Mouse (Mus musculus): ENCODE measurements around the gene Lrrn3. TPM values are rescaled to one million over a fixed set of nuclear protein-coding genes. Genes with fewer than 3 reads are reported as not detected.

Lrrn3 gene
- polyA plus RNA-seq, 1 experiment, result not detected

DNA sequence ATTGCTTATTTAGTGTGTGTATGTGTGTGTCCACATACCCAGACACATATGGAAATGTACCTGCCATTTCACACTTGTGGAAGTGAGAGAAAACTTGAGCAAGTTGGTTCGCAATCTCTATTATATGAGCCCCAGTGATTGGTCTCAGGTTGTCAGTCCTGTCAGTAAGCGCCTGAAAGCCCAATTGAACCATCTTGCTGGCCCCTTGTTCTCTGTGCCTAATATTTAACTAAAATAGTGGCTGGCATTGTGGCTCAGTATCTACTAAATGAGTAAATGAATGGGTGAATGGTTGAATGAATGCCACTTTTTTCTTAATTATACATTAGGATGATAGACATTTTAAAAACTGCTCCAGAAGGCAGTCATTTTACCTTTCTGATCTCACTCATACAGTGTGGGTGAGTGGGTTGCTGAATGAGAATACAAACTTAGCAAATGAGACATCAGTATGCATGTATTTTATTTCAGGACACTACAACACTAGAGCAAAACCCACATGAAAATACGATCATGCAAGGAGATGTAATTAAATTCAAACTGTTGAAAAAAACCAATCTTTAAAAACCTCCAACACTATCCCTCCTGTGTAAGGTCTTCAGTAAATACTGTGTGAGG is 17.7 kb downstream of the Lrrn3 start:
- Histone ChIP-seq H3K27me3 (ENCODE audit: control insufficient read depth, insufficient read depth, low read length, poor library complexity, severe bottlenecking) (no peaks in the 10 kb centered on the region), H3K27ac (ENCODE audit: insufficient read depth, low read length) (no peak overlapping the region), H3K9ac (ENCODE audit: low read depth, poor library complexity, severe bottlenecking) (no peak overlapping the region), H3K4me3 (ENCODE audit: low read depth, low read length) (no peak overlapping the region), H3K4me1 (ENCODE audit: control insufficient read depth, insufficient read depth, low read length) (no peaks in the 10 kb centered on the region), H3K9me3 (replicated peaks; ENCODE audit: control insufficient read depth, insufficient read depth, low read length, poor library complexity, severe bottlenecking) (no peaks in the 10 kb centered on the region), H3K36me3 (ENCODE audit: control insufficient read depth, insufficient read depth, low read length, poor library complexity, severe bottlenecking) (no peaks in the 10 kb centered on the region)
- TF ChIP-seq CTCF (IDR thresholded peaks at IDR 0.05; ENCODE audit: low read depth, low read length) (no peak), POLR2A (IDR thresholded peaks at IDR 0.05; ENCODE audit: insufficient read depth, low read length) (no peak), EP300 (IDR thresholded peaks at IDR 0.05; ENCODE audit: insufficient read depth, low read depth, low read length) (no peak)

DNA sequence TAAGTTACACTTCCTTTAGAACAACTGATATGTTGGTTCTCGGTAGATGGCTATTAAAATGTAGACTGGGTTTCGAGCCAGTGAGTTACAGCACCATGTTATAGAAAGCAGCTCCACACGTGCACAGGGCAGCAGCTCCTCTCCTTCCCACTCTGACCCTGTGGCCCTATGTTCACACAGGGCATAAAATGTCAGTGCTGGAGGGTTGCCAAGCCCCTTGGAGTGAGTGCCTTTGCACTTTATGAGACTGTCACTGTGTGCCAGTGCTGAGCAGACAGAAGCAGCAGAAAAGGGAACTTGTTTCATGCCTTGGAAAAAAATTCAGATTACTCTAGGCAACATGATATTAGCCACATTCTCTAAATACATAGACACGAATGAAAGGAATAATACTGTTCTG is 47.8 kb downstream of the Lrrn3 start:
- Histone ChIP-seq H3K27me3 (ENCODE audit: control insufficient read depth, insufficient read depth, low read length, poor library complexity, severe bottlenecking) (no peaks in the 10 kb centered on the region), H3K36me3 (ENCODE audit: control insufficient read depth, insufficient read depth, low read length, poor library complexity, severe bottlenecking) (no peaks in the 10 kb centered on the region), H3K9ac (ENCODE audit: low read depth, poor library complexity, severe bottlenecking) (no peak overlapping the region), H3K4me1 (ENCODE audit: control insufficient read depth, insufficient read depth, low read length) (no peaks in the 10 kb centered on the region), H3K27ac (ENCODE audit: insufficient read depth, low read length) (no peak overlapping the region), H3K4me3 (ENCODE audit: low read depth, low read length) (no peak overlapping the region), H3K9me3 (replicated peaks; ENCODE audit: control insufficient read depth, insufficient read depth, low read length, poor library complexity, severe bottlenecking) (no peaks in the 10 kb centered on the region)
- no peak for TF ChIP-seq CTCF (IDR thresholded peaks at IDR 0.05; ENCODE audit: low read depth, low read length)
- TF ChIP-seq EP300 (IDR thresholded peaks at IDR 0.05; ENCODE audit: insufficient read depth, low read depth, low read length), result no peak
- no peak for TF ChIP-seq POLR2A (IDR thresholded peaks at IDR 0.05; ENCODE audit: insufficient read depth, low read length)

DNA sequence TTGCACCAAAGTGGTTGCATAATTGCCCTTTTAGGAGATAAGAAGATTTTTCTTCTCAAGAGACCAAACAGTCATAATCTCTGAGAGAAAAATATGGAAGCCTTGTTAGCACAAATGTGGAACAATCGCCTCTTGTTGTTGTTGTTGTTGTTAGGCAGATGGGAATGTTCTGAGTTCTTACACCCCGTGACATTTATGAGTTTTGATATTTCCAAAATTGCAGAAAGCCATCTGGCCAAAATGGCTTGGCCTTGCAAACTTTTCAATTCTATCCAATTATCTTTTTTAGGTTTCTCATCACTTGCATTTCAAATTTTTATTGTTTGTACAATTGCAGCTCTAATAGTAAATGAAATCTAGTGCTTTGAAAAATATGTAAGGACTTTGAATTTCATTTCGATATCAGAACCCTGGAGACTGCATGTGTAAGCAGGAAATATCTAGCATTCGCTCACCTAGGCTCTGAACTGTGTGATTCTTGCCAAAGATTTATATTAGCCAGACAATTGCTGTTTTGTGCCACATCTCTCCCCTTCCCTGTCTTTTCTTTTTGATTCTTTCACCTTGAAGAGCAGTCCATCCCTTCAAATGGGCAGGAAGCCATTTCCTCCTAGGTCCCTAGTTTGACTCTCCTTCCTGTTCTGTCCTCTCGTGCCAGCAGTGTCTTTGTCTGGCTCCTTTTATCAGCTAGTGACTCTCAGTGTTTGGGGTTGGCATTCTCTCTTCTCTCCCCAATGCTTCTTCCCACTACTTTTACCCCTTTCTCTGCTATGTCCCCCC is 49.8 kb downstream of the Lrrn3 start:
- H3K27ac ChIP-seq (ENCODE audit: insufficient read depth, low read length), result no peak overlapping the region
- no peaks in the 10 kb centered on the region for H3K4me1 ChIP-seq (ENCODE audit: control insufficient read depth, insufficient read depth, low read length)
- H3K4me3 ChIP-seq (ENCODE audit: low read depth, low read length), result no peak overlapping the region
- no peaks in the 10 kb centered on the region for H3K27me3 ChIP-seq (ENCODE audit: control insufficient read depth, insufficient read depth, low read length, poor library complexity, severe bottlenecking)
- no peaks in the 10 kb centered on the region for H3K36me3 ChIP-seq (ENCODE audit: control insufficient read depth, insufficient read depth, low read length, poor library complexity, severe bottlenecking)
- H3K9me3 ChIP-seq (replicated peaks; ENCODE audit: control insufficient read depth, insufficient read depth, low read length, poor library complexity, severe bottlenecking), result no peaks in the 10 kb centered on the region
- TF ChIP-seq CTCF (IDR thresholded peaks at IDR 0.05; ENCODE audit: low read depth, low read length) (no peak), EP300 (IDR thresholded peaks at IDR 0.05; ENCODE audit: insufficient read depth, low read depth, low read length) (no peak), POLR2A (IDR thresholded peaks at IDR 0.05; ENCODE audit: insufficient read depth, low read length) (no peak)
- no peak overlapping the region for H3K9ac ChIP-seq (ENCODE audit: low read depth, poor library complexity, severe bottlenecking)

DNA sequence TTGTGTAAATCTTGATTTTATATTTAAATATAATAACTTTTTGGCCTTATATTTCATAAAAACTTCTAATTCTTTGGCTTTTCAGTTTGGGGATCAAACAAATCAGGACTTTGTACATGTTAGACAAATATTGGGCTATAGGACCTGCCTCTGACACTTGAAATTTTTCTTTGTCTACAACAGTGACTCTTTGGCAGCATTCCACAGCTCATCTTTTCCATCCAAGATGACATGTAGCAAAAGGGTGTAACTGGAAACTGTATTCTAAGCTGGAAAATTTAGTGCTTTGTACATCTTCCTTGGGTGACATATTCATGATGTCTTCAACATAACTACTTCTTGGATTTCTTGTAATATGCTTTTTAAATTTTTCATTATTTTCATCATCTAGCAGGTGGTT is 57.4 kb downstream of the Lrrn3 start:
- no peaks in the 10 kb centered on the region for H3K4me1 ChIP-seq (ENCODE audit: control insufficient read depth, insufficient read depth, low read length)
- no peak overlapping the region for H3K9ac ChIP-seq (ENCODE audit: low read depth, poor library complexity, severe bottlenecking)
- no peaks in the 10 kb centered on the region for H3K36me3 ChIP-seq (ENCODE audit: control insufficient read depth, insufficient read depth, low read length, poor library complexity, severe bottlenecking)
- no peaks in the 10 kb centered on the region for H3K27me3 ChIP-seq (ENCODE audit: control insufficient read depth, insufficient read depth, low read length, poor library complexity, severe bottlenecking)
- H3K4me3 ChIP-seq (ENCODE audit: low read depth, low read length), result no peak overlapping the region
- TF ChIP-seq CTCF (IDR thresholded peaks at IDR 0.05; ENCODE audit: low read depth, low read length) (no peak), EP300 (IDR thresholded peaks at IDR 0.05; ENCODE audit: insufficient read depth, low read depth, low read length) (no peak), POLR2A (IDR thresholded peaks at IDR 0.05; ENCODE audit: insufficient read depth, low read length) (no peak)
- H3K27ac ChIP-seq (ENCODE audit: insufficient read depth, low read length), result no peak overlapping the region
- no peaks in the 10 kb centered on the region for H3K9me3 ChIP-seq (replicated peaks; ENCODE audit: control insufficient read depth, insufficient read depth, low read length, poor library complexity, severe bottlenecking)

DNA sequence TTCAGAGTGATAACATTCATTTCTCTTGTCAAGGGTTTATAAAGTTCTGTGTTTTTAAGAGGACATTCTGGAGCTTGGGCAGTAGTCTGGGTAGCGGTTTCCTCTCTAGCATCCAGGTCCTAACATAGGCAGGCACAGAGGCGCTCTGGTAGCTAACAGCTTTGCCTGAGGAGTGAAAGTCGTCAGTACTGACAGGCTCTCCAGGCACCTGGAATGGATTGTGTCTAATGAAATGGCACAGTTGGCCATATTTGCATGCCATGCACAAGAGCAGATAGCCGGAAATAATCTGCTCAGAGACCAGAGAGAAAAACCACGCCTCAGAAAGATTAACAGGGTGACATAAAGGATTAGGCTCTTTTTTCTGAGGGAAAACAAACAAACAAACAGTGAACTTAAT is 58.8 kb downstream of the Lrrn3 start:
- H3K9me3 ChIP-seq (replicated peaks; ENCODE audit: control insufficient read depth, insufficient read depth, low read length, poor library complexity, severe bottlenecking), result no peaks in the 10 kb centered on the region
- no peak overlapping the region for H3K9ac ChIP-seq (ENCODE audit: low read depth, poor library complexity, severe bottlenecking)
- no peaks in the 10 kb centered on the region for H3K27me3 ChIP-seq (ENCODE audit: control insufficient read depth, insufficient read depth, low read length, poor library complexity, severe bottlenecking)
- H3K36me3 ChIP-seq (ENCODE audit: control insufficient read depth, insufficient read depth, low read length, poor library complexity, severe bottlenecking), result no peaks in the 10 kb centered on the region
- no peaks in the 10 kb centered on the region for H3K4me1 ChIP-seq (ENCODE audit: control insufficient read depth, insufficient read depth, low read length)
- H3K4me3 ChIP-seq (ENCODE audit: low read depth, low read length), result no peak overlapping the region
- no peak overlapping the region for H3K27ac ChIP-seq (ENCODE audit: insufficient read depth, low read length)
- TF ChIP-seq CTCF (IDR thresholded peaks at IDR 0.05; ENCODE audit: low read depth, low read length) (no peak), POLR2A (IDR thresholded peaks at IDR 0.05; ENCODE audit: insufficient read depth, low read length) (no peak), EP300 (IDR thresholded peaks at IDR 0.05; ENCODE audit: insufficient read depth, low read depth, low read length) (no peak)

DNA sequence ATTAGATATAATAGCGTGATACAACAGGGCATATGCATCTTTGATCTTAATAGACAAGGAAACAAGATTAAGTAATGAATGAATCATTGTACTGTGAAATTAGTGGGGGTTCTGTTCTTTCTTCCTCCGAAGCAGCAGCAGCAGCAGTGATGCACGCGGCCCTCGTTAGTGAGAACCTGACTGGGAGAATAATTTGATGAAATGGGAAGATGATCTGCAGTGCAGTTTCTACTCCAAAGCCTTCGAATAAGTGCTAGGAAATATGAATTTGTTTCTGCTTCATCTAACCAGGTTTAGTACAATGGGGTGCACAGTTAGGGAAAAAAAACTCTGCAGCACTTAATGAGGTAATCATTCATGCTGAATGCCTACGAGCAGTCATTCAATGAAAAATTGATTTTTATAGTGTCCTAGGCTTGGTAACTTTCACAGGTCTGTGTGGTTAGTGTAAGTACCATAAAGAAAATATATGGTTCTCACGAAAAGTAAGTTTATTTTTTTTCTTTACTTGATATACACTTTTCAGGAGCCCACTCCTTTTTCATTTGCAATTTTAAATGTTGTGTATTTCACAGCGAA is 61.0 kb downstream of the Lrrn3 start:
- Histone ChIP-seq H3K27me3 (ENCODE audit: control insufficient read depth, insufficient read depth, low read length, poor library complexity, severe bottlenecking) (no peaks in the 10 kb centered on the region), H3K9me3 (replicated peaks; ENCODE audit: control insufficient read depth, insufficient read depth, low read length, poor library complexity, severe bottlenecking) (no peaks in the 10 kb centered on the region), H3K4me3 (ENCODE audit: low read depth, low read length) (no peak overlapping the region), H3K4me1 (ENCODE audit: control insufficient read depth, insufficient read depth, low read length) (no peaks in the 10 kb centered on the region), H3K27ac (ENCODE audit: insufficient read depth, low read length) (no peak overlapping the region), H3K9ac (ENCODE audit: low read depth, poor library complexity, severe bottlenecking) (no peak overlapping the region), H3K36me3 (ENCODE audit: control insufficient read depth, insufficient read depth, low read length, poor library complexity, severe bottlenecking) (no peaks in the 10 kb centered on the region)
- TF ChIP-seq POLR2A (IDR thresholded peaks at IDR 0.05; ENCODE audit: insufficient read depth, low read length) (no peak), EP300 (IDR thresholded peaks at IDR 0.05; ENCODE audit: insufficient read depth, low read depth, low read length) (no peak), CTCF (IDR thresholded peaks at IDR 0.05; ENCODE audit: low read depth, low read length) (no peak)

Data from ES-Bruce4 (cell line).